Mouse (Mus musculus): ENCODE measurements around the gene Haus4.

- TF ChIP-seq CTCF (conservative IDR thresholded peaks at IDR 0.05; ENCODE audit: insufficient read depth, insufficient read length, low read depth, low read length) (no peak), POLR2A (IDR thresholded peaks at IDR 0.05; ENCODE audit: low read depth, low read length) (no peak)
These were observed 18.6 kb upstream of the Haus4 start for GRCm38 (mm10) chr14:54572790-54573736.

Measured in kidney, adult 2 months (tissue).